Mouse (Mus musculus): Measurements from ENCODE around the gene Klf13. TPM values are rescaled to one million over a fixed set of nuclear protein-coding genes. Genes with fewer than 3 reads are reported as not detected.

Gene Klf13
- polyA plus RNA-seq, 1 experiment from 2014 or later, result 29.0 TPM

DNA sequence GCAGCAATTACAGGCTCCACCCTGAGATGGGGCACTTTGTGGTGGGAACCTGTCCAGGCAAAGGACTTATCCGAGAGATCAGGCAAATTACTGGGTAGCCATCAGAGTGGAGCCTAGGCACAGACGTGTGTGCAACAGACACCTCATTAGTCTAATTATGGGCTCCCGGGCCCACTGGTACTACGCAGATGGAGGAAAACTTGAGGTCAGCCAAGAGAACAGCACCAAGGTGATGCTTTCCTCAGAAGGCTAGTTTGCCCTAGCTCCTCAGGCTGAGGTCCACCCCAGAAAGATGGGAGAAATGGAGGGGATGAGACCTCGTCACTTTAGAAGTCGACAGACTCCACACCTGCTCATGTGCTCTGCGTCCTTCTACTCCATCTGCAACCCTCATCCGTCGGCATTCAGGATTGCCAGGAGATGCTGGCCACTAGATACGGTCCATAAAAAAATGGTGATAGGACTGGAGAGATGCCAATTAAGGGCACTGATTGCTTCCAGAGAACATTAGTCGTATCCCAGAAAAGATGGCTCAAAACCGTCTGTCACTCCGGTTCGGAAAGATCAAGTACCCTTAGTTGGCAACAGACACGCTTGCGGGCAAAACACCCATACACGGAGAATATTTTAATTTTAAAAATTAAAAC lies 80.8 kb downstream of the Klf13 start:
- Histone ChIP-seq H3K36me3 (ENCODE audit: insufficient read depth) (no peaks in the 10 kb centered on the region), H3K4me3 (ENCODE audit: low read depth, low read length) (no peak overlapping the region), H3K9me3 (ENCODE audit: low read depth, low read length) (no peaks in the 10 kb centered on the region), H3K9ac (no peak overlapping the region), H3K27me3 (ENCODE audit: insufficient read depth, low read length) (no peaks in the 10 kb centered on the region), H3K4me2 (peak overlapping the region; percentile 63; the same call in 1 of the 2 replicates), H3K27ac (ENCODE audit: low read depth) (no peak overlapping the region), H3K4me1 (ENCODE audit: insufficient read depth) (no peaks in the 10 kb centered on the region)
- TF ChIP-seq CTCF (IDR thresholded peaks at IDR 0.05; ENCODE audit: low read depth), result no peak
- DNase-seq (no peak), ATAC-seq (ENCODE audit: insufficient read depth) (no peak)
- WGBS, result 82% methylated on average over 17 of the region's 17 CpGs

DNA sequence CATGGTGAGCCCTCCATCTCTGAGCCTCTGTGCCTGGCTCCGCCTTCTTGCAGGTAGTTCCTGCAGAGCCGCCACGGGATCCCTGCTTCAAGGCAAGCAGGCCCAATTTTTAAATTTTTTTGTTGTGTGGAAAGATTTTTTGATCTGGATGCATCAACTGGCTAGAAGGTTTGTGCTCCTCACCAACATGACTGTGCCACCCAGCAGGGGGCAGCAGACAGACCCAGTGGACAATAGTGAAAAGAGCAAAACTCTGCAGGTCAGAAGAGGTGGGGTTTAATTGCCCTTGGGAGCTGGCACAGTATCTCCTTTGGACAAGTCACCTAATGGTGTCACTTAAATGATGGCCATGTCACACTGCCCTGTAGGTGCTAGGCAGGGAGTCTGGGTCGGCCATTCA lies 83.4 kb downstream of the Klf13 start:
- no peak overlapping the region for H3K4me2 ChIP-seq
- WGBS, result 53% methylated on average over 4 of the region's 4 CpGs
- DNase-seq (peak; percentile 77), ATAC-seq (ENCODE audit: insufficient read depth) (no peak)
- TF ChIP-seq CTCF (IDR thresholded peaks at IDR 0.05; ENCODE audit: low read depth), result peak; percentile 80
- no peak overlapping the region for H3K27ac ChIP-seq (ENCODE audit: low read depth)
- no peaks in the 10 kb centered on the region for H3K9me3 ChIP-seq (ENCODE audit: low read depth, low read length)
- no peaks in the 10 kb centered on the region for H3K27me3 ChIP-seq (ENCODE audit: insufficient read depth, low read length)
- H3K9ac ChIP-seq, result no peak overlapping the region
- H3K36me3 ChIP-seq (ENCODE audit: insufficient read depth), result no peaks in the 10 kb centered on the region
- no peak overlapping the region for H3K4me3 ChIP-seq (ENCODE audit: low read depth, low read length)
- no peaks in the 10 kb centered on the region for H3K4me1 ChIP-seq (ENCODE audit: insufficient read depth)

DNA sequence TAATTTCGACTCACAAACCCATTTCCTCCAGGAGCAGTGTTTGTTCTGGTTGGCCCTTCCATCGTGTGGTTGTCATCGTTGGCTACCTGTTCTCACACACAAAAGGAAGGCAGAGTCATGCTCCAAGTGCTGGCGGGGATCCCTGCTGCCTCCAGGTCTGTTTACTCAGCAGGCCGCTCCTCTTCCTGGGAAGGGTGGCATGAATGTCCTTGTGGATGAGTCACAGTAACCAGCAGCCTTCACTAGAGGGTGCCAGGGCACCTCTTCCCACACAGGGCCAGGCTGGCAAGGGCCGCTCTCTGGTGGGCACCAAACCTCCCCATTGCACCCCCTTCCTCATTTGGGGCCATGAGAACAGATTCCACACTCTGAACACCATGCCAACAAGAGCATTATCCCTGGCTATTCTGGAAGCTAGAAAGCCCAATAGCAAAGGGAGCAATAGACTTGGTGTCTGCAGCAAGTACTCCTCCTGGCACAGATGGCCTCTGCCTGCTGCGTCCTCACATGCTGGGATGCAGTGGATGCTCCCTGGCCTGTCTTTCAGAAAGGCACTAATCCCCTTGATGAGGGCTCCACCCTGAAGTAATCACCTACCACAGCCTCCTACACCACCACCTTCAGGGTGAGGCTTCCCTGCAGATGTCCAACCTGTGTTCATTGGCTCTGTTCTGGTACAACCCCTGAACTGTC lies 86.7 kb downstream of the Klf13 start:
- WGBS, result 51% methylated on average over 7 of the region's 7 CpGs
- peak; percentile 19 for DNase-seq

More for the DNA sequence above, 86.7 kb downstream of the Klf13 start:
- H3K4me1 ChIP-seq (ENCODE audit: insufficient read depth), result no peaks in the 10 kb centered on the region
- no peak overlapping the region for H3K4me2 ChIP-seq
- TF ChIP-seq CTCF (IDR thresholded peaks at IDR 0.05; ENCODE audit: low read depth), result peak; percentile 31
- no peak overlapping the region for H3K4me3 ChIP-seq (ENCODE audit: low read depth, low read length)
- H3K36me3 ChIP-seq (ENCODE audit: insufficient read depth), result no peaks in the 10 kb centered on the region
- H3K27ac ChIP-seq (ENCODE audit: low read depth), result no peak overlapping the region
- no peaks in the 10 kb centered on the region for H3K27me3 ChIP-seq (ENCODE audit: insufficient read depth, low read length)
- H3K9me3 ChIP-seq (ENCODE audit: low read depth, low read length), result no peaks in the 10 kb centered on the region
- H3K9ac ChIP-seq, result no peak overlapping the region
- ATAC-seq (ENCODE audit: insufficient read depth), result no peak

Other genes with a start within 250 kb of the Klf13 start
- gene E030018B13Rik, start 22.1 kb downstream of the Klf13 start, polyA plus RNA-seq (2014; fragmentation: Nextera tagmentation; extraction: Ambion mirVana), result 0.18 TPM in 1 of 2 replicates, not detected in the other
- gene Trpm1, start 214.9 kb upstream of the Klf13 start, polyA plus RNA-seq (2014; fragmentation: Nextera tagmentation; extraction: Ambion mirVana), result not detected in 2 replicates

All from lung, embryonic 14.5 days (tissue).